Mouse (Mus musculus): Measurements from ENCODE around the gene Gm4307.
"Not testable (repeated sequence)": the region's sequence is repeated elsewhere in the genome, so short reads cannot be mapped to it uniquely, and the experiment has no call there.

Gene Gm4307

GRCm38 (mm10) chr10:100361038-100361437 is at the start of gene Gm4307:
Gm4307 (plus strand) TSS chr10:100361338.
- DNase-seq (ENCODE audit: low spot score in 2 of 2): not testable (repeated sequence)

GRCm38 (mm10) chr10:100335376-100335775 is 25.8 kb upstream of the Gm4307 start, which contains the start of gene Gm4301:
Gm4301 (plus strand) TSS chr10:100335676.
- DNase-seq (ENCODE audit: low spot score in 2 of 2): not testable (repeated sequence)

- DNase-seq (ENCODE audit: low spot score in 2 of 2): not testable (repeated sequence)
Measured at GRCm38 (mm10) chr10:100340536-100340935, 20.6 kb upstream of the Gm4307 start, which contains the start of gene Gm4302. Gm4302 (plus strand) TSS chr10:100340836.

GRCm38 (mm10) chr10:100345672-100346071 is 15.5 kb upstream of the Gm4307 start, which contains the start of gene Gm4303:
Gm4303 (plus strand) TSS chr10:100345972.
- not testable (repeated sequence) for DNase-seq (ENCODE audit: low spot score in 2 of 2)

- not testable (repeated sequence) for DNase-seq (ENCODE audit: low spot score in 2 of 2)
Measured at GRCm38 (mm10) chr10:100350793-100351192, 10.3 kb upstream of the Gm4307 start, which contains the start of gene Gm4305. Gm4305 (plus strand) TSS chr10:100351093.

GRCm38 (mm10) chr10:100356841-100357240 is 4.3 kb upstream of the Gm4307 start:
- DNase-seq (ENCODE audit: low spot score in 2 of 2): peak; percentile 0 to 1

GRCm38 (mm10) chr10:100382460-100382859 is 21.3 kb downstream of the Gm4307 start, which contains the start of gene Gm4312:
Gm4312 (minus strand) TSS chr10:100382560.
- not testable (repeated sequence) for DNase-seq (ENCODE audit: low spot score in 2 of 2)

GRCm38 (mm10) chr10:100402301-100402700 is 41.2 kb downstream of the Gm4307 start:
- DNase-seq (ENCODE audit: low spot score in 2 of 2): not testable (repeated sequence)

Data from urinary bladder, postnatal 36 days (tissue).